Mouse (Mus musculus) liver, embryonic 11.5 days (tissue): Measurements from ENCODE around the gene Rsrc2. TPM values are rescaled to one million over a fixed set of nuclear protein-coding genes. Genes with fewer than 3 reads are reported as not detected.
"Not testable (repeated sequence)": the region's sequence is repeated elsewhere in the genome, so short reads cannot be mapped to it uniquely, and the experiment has no call there.

ENCODE experiments used
- ATAC-seq: fragments of 200-750 bp; cut with Nextera tagmentation; replicated peaks from 2 replicates; pipeline ENCODE4 v1.8.0; 2017; ENCODE audit warnings: moderate number of reproducible peaks, mild to moderate bottlenecking, moderate TSS enrichment, moderate library complexity; ENCODE audit not compliant: low FRiP score
- DNase-seq: peaks from one replicate; pipeline ENCODE4 v3.0.0-alpha.2; 2017; ENCODE audit warnings: low spot score
- H3K27ac ChIP-seq: fragments of 300-500 bp; sonication (generic); 2 replicates; pipeline ENCODE4 v1.5.1; 2014; ENCODE audit warnings: mild to moderate bottlenecking, low read depth, low read length, control low read depth
- H3K27me3 ChIP-seq: fragments of 300-500 bp; sonication (generic); replicated peaks from 2 replicates; pipeline ENCODE4 v1.6.1; 2014; ENCODE audit warnings: low read length, mixed read lengths; ENCODE audit not compliant: control insufficient read depth, insufficient read depth
- H3K36me3 ChIP-seq: fragments of 300-500 bp; sonication (generic); 2 replicates; pipeline ENCODE4 v1.6.1; 2014; ENCODE audit warnings: mild to moderate bottlenecking, low read length, moderate library complexity, mixed read lengths; ENCODE audit not compliant: control insufficient read depth, insufficient read depth
- H3K4me1 ChIP-seq: fragments of 300-500 bp; sonication (generic); replicated peaks from 2 replicates; pipeline ENCODE4 v1.6.1; 2014; ENCODE audit warnings: low read length, mixed read lengths; ENCODE audit not compliant: control insufficient read depth, insufficient read depth
- H3K4me2 ChIP-seq: fragments of 300-500 bp; sonication (generic); 2 replicates; pipeline ENCODE4 v1.6.1; 2014; ENCODE audit warnings: mild to moderate bottlenecking, control low read depth, moderate library complexity
- H3K4me3 ChIP-seq: fragments of 300-500 bp; sonication (generic); 2 replicates; pipeline ENCODE4 v1.5.1; 2014; ENCODE audit warnings: low read depth, low read length, control low read depth
- H3K9ac ChIP-seq: fragments of 300-500 bp; sonication (generic); 2 replicates; pipeline ENCODE4 v1.6.1; 2014; ENCODE audit warnings: low read depth, low read length, control low read depth
- H3K9me3 ChIP-seq: fragments of 300-500 bp; sonication (generic); 2 replicates; pipeline ENCODE4 v1.6.1; 2016; ENCODE audit warnings: low read length, inconsistent platforms, mixed read lengths; ENCODE audit not compliant: control insufficient read depth
- WGBS: fragments of 180-500 bp; shearing (Covaris S2); extraction: QIAGEN DNeasy Blood & Tissue Kit; methylation state at CpG from one replicate; pipeline ENCODE4 v1.1.7; 2014; 5-methylcytosine and 5-hydroxymethylcytosine counted together
- polyA plus RNA-seq: library from polyadenylated mRNA; unstranded; fragments of >200 nt; fragmentation: Nextera tagmentation; extraction: Ambion mirVana; gene quantifications from 2 replicates; pipeline ENCODE4 v1.2.1, GENCODE M21; 2014

Gene Rsrc2
- 102 and 109 TPM in 2 replicates for polyA plus RNA-seq

DNA sequence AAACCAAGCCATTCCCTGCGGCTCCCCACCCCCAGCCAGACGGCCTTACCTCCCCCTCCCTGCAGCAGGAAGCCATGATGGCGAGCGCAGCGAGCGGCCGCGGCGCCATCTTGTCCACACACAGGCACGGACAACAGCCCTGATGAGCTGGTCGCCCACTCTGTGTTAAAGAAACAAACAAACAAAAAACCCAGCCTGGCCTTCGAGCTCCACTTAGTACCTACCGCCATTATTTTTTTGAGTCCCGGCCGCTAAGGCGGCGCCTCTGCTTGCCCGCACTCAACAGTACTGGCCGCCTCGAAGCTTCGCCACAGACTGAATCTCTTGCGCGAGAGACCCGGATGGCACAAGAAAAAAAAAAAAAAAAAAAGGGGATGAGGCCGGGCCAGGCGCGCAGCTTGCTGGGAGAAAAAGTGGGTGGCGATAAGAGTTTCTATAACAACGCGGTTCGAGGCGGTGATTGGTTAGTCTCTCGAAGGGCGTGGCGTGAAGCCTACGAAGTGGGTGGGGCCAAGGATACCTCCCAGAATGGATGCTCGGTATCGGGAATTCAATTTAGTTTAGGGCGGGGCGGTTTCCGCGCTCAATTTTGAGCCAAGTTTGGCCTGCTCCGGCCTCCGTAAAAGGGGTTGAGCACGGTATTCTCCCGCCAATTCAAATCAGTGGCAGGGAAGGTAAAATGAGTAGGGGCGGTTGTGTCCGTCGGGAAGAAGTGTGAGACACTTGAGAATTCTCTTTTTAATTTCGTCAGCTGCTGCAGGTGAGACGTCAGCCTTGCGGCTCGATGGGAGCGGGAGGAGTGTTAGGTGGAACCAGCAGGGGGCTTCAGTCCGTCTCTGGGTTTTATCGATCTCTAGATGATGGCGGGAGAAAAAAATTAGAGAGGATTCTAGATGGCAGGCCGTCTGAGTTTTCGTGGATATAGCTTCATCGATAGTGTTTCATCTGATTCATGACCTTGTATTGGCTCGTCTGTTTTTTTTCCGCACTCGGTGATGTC is at the start of gene Rsrc2, which contains the start of gene Kntc1:
Gene Rsrc2, minus strand, starts transcription at position 350 of the 1,000 bp plus-strand sequence.
Gene Kntc1, plus strand, starts transcription at position 652 of the 1,000 bp plus-strand sequence.
- peak within 1 kb of the TSS; percentile 78 for H3K4me3 ChIP-seq
- H3K4me2 ChIP-seq: peak within 1 kb of the TSS; percentile 95
- peak; percentile 97 for DNase-seq
- WGBS: under 1% methylated on average over 63 of the region's 63 CpGs
- no peaks in the 10 kb centered on the region for H3K27me3 ChIP-seq
- peaks cover 25% of the 10 kb centered on the region for H3K4me1 ChIP-seq
- peak; percentile 95 for ATAC-seq
- peak within 1 kb of the TSS; percentile 90 for H3K9ac ChIP-seq
- peaks cover 5% of the 10 kb centered on the region; the same call in 1 of the 2 replicates for H3K36me3 ChIP-seq
- peak within 1 kb of the TSS; percentile 95 for H3K27ac ChIP-seq
- H3K9me3 ChIP-seq: no peaks in the 10 kb centered on the region

DNA sequence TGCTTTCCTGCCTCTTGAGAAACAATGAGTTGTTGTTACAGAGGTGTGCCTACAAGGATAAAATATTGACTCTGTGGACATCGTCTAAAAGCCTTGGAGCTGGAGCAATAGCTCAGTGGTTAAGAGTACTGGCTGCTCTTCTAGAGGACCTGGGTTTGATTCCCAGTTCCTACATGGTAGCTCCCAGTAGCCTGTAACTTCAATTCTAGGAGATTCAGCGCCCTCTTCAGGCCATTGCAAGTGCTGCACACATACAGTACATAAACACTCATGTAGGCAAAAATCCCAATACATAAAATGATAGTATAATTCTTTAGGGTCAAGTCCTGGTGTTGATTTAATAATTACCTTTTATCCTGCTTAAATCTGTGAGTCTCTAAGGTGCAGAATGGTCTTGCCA is 43.9 kb upstream of the Rsrc2 start:
- H3K4me2 ChIP-seq: no peak overlapping the region
- no peak for ATAC-seq
- no peak for DNase-seq
- no peaks in the 10 kb centered on the region for H3K27me3 ChIP-seq
- H3K4me1 ChIP-seq: no peaks in the 10 kb centered on the region
- H3K4me3 ChIP-seq: no peak overlapping the region
- WGBS: 81% methylated on average over 2 of the region's 2 CpGs
- no peaks in the 10 kb centered on the region for H3K9me3 ChIP-seq
- no peak overlapping the region for H3K9ac ChIP-seq
- no peak overlapping the region for H3K27ac ChIP-seq
- H3K36me3 ChIP-seq: peaks cover 71% of the 10 kb centered on the region

GRCm38 (mm10) chr5:123788976-123789375 is 39.8 kb upstream of the Rsrc2 start:
- H3K4me3 ChIP-seq: no peak overlapping the region

DNA sequence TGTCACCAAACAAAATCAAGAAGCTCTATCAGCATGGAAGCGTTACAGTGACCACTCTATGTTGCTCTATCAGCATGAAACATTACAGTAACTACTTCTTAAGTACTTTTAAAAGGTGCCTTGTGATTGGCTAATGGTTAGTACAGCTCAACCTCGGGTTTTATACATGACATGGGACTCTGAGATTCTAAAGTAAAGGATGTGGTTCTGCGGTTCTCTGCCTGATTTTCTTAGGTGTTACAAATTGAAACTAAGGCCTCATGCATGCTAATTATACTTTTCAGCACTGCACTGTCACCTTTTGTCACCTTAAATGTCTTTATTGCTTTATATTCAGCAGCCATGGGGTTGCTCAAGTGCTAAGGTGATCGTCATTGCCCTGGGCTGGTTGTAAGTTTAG is 32.6 kb upstream of the Rsrc2 start:
- Histone ChIP-seq H3K36me3 (peaks cover 52% of the 10 kb centered on the region), H3K27ac (no peak overlapping the region)
- 92% methylated on average over 4 of the region's 4 CpGs for WGBS

More at GRCm38 (mm10) chr5:123788976-123789375, 39.8 kb upstream of the Rsrc2 start:
- no peak overlapping the region for H3K9ac ChIP-seq
- H3K4me1 ChIP-seq: no peaks in the 10 kb centered on the region
- no peak overlapping the region for H3K27ac ChIP-seq
- H3K36me3 ChIP-seq: peaks cover 65% of the 10 kb centered on the region
- H3K27me3 ChIP-seq: no peaks in the 10 kb centered on the region
- no peaks in the 10 kb centered on the region for H3K9me3 ChIP-seq
- ATAC-seq (no peak), DNase-seq (no peak)
- H3K4me2 ChIP-seq: no peak overlapping the region
- WGBS: 90% methylated on average over 7 of the region's 7 CpGs

DNA sequence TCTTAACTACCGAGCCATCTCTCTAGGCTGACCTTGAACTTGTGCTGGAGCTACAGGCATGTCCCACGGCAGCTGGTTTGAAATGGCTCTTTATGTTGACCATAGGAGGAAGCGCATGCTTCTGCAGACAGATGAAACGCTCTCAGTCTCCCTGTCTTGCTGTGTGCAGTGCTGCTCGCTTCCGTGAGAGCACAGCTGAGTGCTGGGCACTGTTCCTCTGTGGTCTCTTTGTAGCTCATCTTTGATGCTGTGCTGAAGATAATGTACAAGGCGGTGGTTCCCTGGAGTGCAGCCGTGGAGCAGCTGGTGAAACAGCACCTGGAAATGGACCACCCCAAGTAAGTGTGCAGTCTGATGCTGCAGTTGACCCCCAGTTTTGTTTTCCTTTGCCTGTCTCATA is 31.5 kb upstream of the Rsrc2 start:
- Histone ChIP-seq H3K9ac (no peak overlapping the region), H3K27ac (no peak overlapping the region), H3K9me3 (no peaks in the 10 kb centered on the region), H3K4me2 (no peak overlapping the region), H3K27me3 (no peaks in the 10 kb centered on the region), H3K36me3 (peaks cover 52% of the 10 kb centered on the region), H3K4me1 (no peaks in the 10 kb centered on the region), H3K4me3 (no peak overlapping the region)
- DNase-seq: no peak
- 90% methylated on average over 8 of the region's 8 CpGs for WGBS
- ATAC-seq: no peak

More for the DNA sequence above, 32.6 kb upstream of the Rsrc2 start:
- Histone ChIP-seq H3K4me3 (no peak overlapping the region), H3K9ac (no peak overlapping the region), H3K4me2 (no peak overlapping the region), H3K4me1 (no peaks in the 10 kb centered on the region), H3K9me3 (no peaks in the 10 kb centered on the region), H3K27me3 (no peaks in the 10 kb centered on the region)
- DNase-seq: no peak
- ATAC-seq: no peak

GRCm38 (mm10) chr5:123773441-123773840 is 24.2 kb upstream of the Rsrc2 start:
- WGBS: 91% methylated on average over 9 of the region's 9 CpGs
- peaks cover 32% of the 10 kb centered on the region for H3K36me3 ChIP-seq

DNA sequence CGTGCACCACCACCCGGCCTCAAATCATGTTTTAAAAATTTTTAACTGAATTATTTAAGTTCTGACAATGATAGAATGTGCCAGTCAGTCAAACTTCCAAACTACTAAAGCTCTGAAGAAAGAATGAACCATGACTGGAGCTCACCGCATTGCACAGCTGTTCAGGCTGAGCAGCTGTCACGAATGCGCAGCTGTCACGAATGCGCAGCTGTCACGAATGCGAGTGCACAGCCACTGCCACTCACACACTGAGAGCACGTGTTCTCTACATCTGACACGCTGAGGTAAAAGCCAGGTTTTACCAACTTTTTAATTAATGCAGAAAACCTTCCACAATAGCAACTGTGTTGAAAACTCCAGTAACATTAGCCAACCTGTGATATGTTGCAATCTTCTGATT is 17.2 kb upstream of the Rsrc2 start:
- not testable (repeated sequence) for H3K4me1 ChIP-seq, DNase-seq, ATAC-seq, H3K27ac ChIP-seq, H3K27me3 ChIP-seq, H3K9ac ChIP-seq, H3K9me3 ChIP-seq, H3K4me2 ChIP-seq, H3K4me3 ChIP-seq
- peaks cover 33% of the 10 kb centered on the region for H3K36me3 ChIP-seq
- WGBS: 92% methylated on average over 11 of the region's 11 CpGs

More at GRCm38 (mm10) chr5:123773441-123773840, 24.2 kb upstream of the Rsrc2 start:
- no peak overlapping the region for H3K4me2 ChIP-seq
- H3K4me1 ChIP-seq: no peaks in the 10 kb centered on the region
- H3K27ac ChIP-seq: no peak overlapping the region
- DNase-seq: no peak
- no peak for ATAC-seq
- no peak overlapping the region for H3K4me3 ChIP-seq
- H3K27me3 ChIP-seq: no peaks in the 10 kb centered on the region
- H3K9me3 ChIP-seq: no peaks in the 10 kb centered on the region
- H3K9ac ChIP-seq: no peak overlapping the region

GRCm38 (mm10) chr5:123765506-123765905 is 16.3 kb upstream of the Rsrc2 start:
- H3K27ac ChIP-seq: no peak overlapping the region
- H3K4me3 ChIP-seq: no peak overlapping the region
- H3K36me3 ChIP-seq: peaks cover 30% of the 10 kb centered on the region
- H3K9ac ChIP-seq: no peak overlapping the region
- H3K4me2 ChIP-seq: no peak overlapping the region
- 90% methylated on average over 11 of the region's 11 CpGs for WGBS
- no peaks in the 10 kb centered on the region for H3K9me3 ChIP-seq
- H3K27me3 ChIP-seq: no peaks in the 10 kb centered on the region
- DNase-seq (no peak), ATAC-seq (no peak)
- no peaks in the 10 kb centered on the region for H3K4me1 ChIP-seq
